Mouse (Mus musculus): ENCODE results near the gene Lrrc73. TPM values are rescaled to one million over a fixed set of nuclear protein-coding genes. Genes with fewer than 3 reads are reported as not detected.

Gene Lrrc73
- 0.12 TPM in 1 of 2 replicates, not detected in the other for polyA plus RNA-seq (2015; fragmentation: Nextera tagmentation; extraction: Ambion mirVana)

DNA sequence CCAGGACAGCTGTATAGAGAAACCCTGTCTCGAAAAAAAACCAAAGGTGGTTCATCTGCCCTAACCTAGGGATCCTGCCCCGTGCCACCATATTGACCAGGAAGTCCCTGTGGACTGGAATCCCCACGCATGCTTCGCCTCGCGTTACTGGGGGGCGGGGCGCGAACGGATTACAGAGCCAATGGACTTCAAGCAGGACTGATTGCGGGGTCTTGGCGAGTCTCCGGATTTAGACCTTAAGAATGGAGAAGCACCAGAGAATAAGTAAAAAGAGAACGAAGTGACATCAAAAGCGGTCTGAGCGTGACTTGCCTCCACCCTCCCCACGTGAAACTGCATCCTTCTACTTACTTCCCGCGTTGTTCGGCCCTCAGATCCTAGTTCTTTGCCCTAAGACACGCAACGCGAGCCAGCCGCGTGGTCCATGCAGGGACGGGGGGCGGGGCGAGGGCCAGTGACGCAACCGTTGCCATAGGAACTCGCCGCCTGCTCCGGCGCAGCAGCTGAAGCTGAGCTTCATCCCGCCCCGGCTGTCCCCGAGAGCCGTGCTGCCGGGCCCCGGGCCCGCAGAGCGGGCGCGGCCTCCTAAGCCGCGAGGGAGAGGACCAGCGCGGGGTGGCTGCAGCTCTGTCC lies at the start of gene Lrrc73:
Lrrc73 (plus strand) TSS at position 80 of the 633 bp plus-strand sequence.
- 2% methylated on average over 36 of the region's 48 CpGs for WGBS (ENCODE audit: insufficient replicate concordance)
- peaks cover 37% of the 10 kb centered on the region for H3K36me3 ChIP-seq (replicated peaks; ENCODE audit: insufficient read depth, low read length)

DNA sequence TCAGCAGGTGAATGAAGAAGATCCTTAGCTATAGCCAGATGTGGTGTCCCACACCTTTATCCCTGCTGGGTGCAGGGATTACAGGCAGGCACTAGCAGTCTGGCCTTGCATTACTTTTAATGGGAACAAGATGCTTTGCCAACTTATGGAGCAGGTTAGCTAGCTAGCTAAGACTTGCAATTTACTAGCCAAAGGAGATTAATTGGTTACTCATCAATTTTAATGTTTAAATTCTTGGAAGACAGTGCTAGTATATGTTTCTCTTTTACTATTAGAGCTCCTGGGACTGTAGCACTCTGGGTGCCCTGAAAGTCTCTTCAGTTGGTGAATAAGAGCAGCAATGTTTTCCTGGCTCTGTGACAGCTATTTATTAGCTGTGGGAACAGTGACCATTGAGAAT lies 46.7 kb upstream of the Lrrc73 start:
- TF ChIP-seq EP300 (IDR thresholded peaks at IDR 0.05; ENCODE audit: low read depth), result no peak
- TF ChIP-seq CTCF (IDR thresholded peaks at IDR 0.05; ENCODE audit: low read depth), result no peak
- H3K4me1 ChIP-seq (ENCODE audit: insufficient read depth), result peaks cover 15% of the 10 kb centered on the region
- H3K9me3 ChIP-seq (ENCODE audit: low read length), result no peaks in the 10 kb centered on the region
- ATAC-seq (no peak), DNase-seq (no peak)
- H3K36me3 ChIP-seq (replicated peaks; ENCODE audit: insufficient read depth, low read length), result peaks cover 53% of the 10 kb centered on the region
- H3K9ac ChIP-seq (replicated peaks), result no peak overlapping the region; the same call in 1 of the 2 replicates
- H3K4me3 ChIP-seq (ENCODE audit: low read depth, low read length), result 0 out of 2 replicates have a peak overlapping the region, but pooled peaks have one; percentile 1
- peak overlapping the region; percentile 32; the same call in 1 of the 2 replicates for H3K4me2 ChIP-seq (ENCODE audit: low read depth, low read length)
- H3K27ac ChIP-seq (ENCODE audit: low read depth), result no peak overlapping the region
- no peaks in the 10 kb centered on the region for H3K27me3 ChIP-seq (ENCODE audit: insufficient read depth, low read length)

More for the DNA sequence above, at the start of gene Lrrc73:
- H3K4me1 ChIP-seq (ENCODE audit: insufficient read depth), result peaks cover 20% of the 10 kb centered on the region
- no peaks in the 10 kb centered on the region for H3K9me3 ChIP-seq (ENCODE audit: low read length)
- ATAC-seq, result peak; percentile 80
- peak; percentile 91 for DNase-seq
- H3K4me2 ChIP-seq (ENCODE audit: low read depth, low read length), result peak within 1 kb of the TSS; percentile 99
- H3K4me3 ChIP-seq (ENCODE audit: low read depth, low read length), result peak within 1 kb of the TSS; percentile 68
- no peak within 1 kb of the TSS for H3K27ac ChIP-seq (ENCODE audit: low read depth)
- peak within 1 kb of the TSS; percentile 48 for H3K9ac ChIP-seq (replicated peaks)
- H3K27me3 ChIP-seq (ENCODE audit: insufficient read depth, low read length), result peaks cover 23% of the 10 kb centered on the region
- TF ChIP-seq EP300 (IDR thresholded peaks at IDR 0.05; ENCODE audit: low read depth) (no peak), CTCF (IDR thresholded peaks at IDR 0.05; ENCODE audit: low read depth) (no peak)

DNA sequence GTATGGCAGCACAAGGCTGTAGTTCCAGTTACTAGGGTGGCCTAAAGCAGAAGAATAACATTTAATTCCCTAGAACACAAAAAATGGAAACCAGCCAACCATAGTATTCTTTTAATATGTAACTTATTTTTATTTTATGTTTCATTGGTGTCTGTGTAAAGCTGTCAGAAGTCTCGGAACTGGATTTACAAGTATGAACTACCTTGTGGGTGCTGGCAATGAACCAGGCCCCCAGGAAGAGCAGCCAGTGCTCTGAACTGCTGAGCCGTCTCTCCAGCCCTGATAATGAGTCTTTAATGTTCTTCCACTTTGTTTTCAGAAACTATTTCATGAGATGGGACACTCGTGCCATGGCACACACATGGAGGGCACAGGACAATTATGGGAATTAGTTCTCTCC lies 42.8 kb upstream of the Lrrc73 start:
- no peak overlapping the region for H3K4me2 ChIP-seq (ENCODE audit: low read depth, low read length)
- no peaks in the 10 kb centered on the region for H3K27me3 ChIP-seq (ENCODE audit: insufficient read depth, low read length)
- peaks cover 81% of the 10 kb centered on the region for H3K36me3 ChIP-seq (replicated peaks; ENCODE audit: insufficient read depth, low read length)
- no peaks in the 10 kb centered on the region for H3K4me1 ChIP-seq (ENCODE audit: insufficient read depth)
- H3K4me3 ChIP-seq (ENCODE audit: low read depth, low read length), result no peak overlapping the region
- no peak for ATAC-seq
- TF ChIP-seq EP300 (IDR thresholded peaks at IDR 0.05; ENCODE audit: low read depth) (no peak), CTCF (IDR thresholded peaks at IDR 0.05; ENCODE audit: low read depth) (no peak)
- DNase-seq, result no peak
- 85% methylated on average over 3 of the region's 3 CpGs for WGBS (ENCODE audit: insufficient replicate concordance)
- no peak overlapping the region for H3K9ac ChIP-seq (replicated peaks)
- no peaks in the 10 kb centered on the region for H3K9me3 ChIP-seq (ENCODE audit: low read length)
- H3K27ac ChIP-seq (ENCODE audit: low read depth), result no peak overlapping the region

DNA sequence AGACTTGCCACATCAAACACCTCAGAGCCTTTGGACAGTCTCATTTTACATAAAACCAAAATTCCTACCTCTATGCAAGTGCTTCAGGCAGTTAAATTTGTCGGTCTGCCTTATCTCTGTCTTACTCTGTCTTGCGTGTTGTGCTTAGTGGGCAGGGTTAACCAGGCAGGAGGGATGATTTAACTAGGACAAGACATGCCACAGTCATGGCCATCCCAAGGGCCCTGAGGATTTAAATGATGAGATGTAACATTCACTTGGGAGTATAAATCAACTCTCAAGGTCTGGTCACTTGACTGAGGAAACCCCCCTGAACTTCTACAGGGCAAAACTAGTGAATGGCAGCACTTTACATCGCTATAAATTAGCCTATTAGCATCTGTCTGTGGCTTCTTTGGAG lies 31.7 kb upstream of the Lrrc73 start:
- no peaks in the 10 kb centered on the region for H3K27me3 ChIP-seq (ENCODE audit: insufficient read depth, low read length)
- no peak for ATAC-seq
- no peaks in the 10 kb centered on the region for H3K9me3 ChIP-seq (ENCODE audit: low read length)
- no peak overlapping the region for H3K27ac ChIP-seq (ENCODE audit: low read depth)
- no peaks in the 10 kb centered on the region for H3K4me1 ChIP-seq (ENCODE audit: insufficient read depth)
- peaks cover 82% of the 10 kb centered on the region for H3K36me3 ChIP-seq (replicated peaks; ENCODE audit: insufficient read depth, low read length)
- H3K9ac ChIP-seq (replicated peaks), result no peak overlapping the region
- WGBS (ENCODE audit: insufficient replicate concordance), result 74% methylated on average over 3 of the region's 3 CpGs
- H3K4me2 ChIP-seq (ENCODE audit: low read depth, low read length), result no peak overlapping the region
- no peak overlapping the region for H3K4me3 ChIP-seq (ENCODE audit: low read depth, low read length)
- no peak for DNase-seq
- no peak for TF ChIP-seq CTCF (IDR thresholded peaks at IDR 0.05; ENCODE audit: low read depth)
- TF ChIP-seq EP300 (IDR thresholded peaks at IDR 0.05; ENCODE audit: low read depth), result no peak

DNA sequence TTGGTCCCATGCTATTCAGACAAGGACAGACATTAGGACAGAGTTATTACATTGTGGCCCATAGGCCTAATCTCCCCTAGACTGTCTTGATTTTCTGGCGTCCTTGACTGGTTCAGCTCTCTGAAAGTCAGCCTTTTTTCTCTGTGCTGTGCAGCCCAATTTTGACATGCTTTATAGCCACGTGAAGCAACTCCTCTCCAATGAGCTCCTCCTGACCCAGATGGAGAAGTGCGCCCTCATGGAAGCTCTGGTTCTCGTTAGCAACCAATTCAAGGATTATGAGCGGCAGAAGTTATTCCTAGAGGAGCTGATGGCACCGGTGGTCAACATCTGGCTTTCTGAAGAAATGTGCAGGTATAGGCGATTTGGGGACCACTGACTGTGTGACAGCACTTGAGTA lies 25.8 kb upstream of the Lrrc73 start:
- Histone ChIP-seq H3K27me3 (ENCODE audit: insufficient read depth, low read length) (no peaks in the 10 kb centered on the region), H3K36me3 (replicated peaks; ENCODE audit: insufficient read depth, low read length) (peaks cover 81% of the 10 kb centered on the region), H3K4me2 (ENCODE audit: low read depth, low read length) (no peak overlapping the region), H3K27ac (ENCODE audit: low read depth) (no peak overlapping the region), H3K4me1 (ENCODE audit: insufficient read depth) (no peaks in the 10 kb centered on the region), H3K9me3 (ENCODE audit: low read length) (no peaks in the 10 kb centered on the region), H3K4me3 (ENCODE audit: low read depth, low read length) (no peak overlapping the region), H3K9ac (replicated peaks) (no peak overlapping the region)
- TF ChIP-seq EP300 (IDR thresholded peaks at IDR 0.05; ENCODE audit: low read depth), result no peak
- TF ChIP-seq CTCF (IDR thresholded peaks at IDR 0.05; ENCODE audit: low read depth), result no peak
- DNase-seq (no peak), ATAC-seq (no peak)
- 82% methylated on average over 7 of the region's 7 CpGs for WGBS (ENCODE audit: insufficient replicate concordance)

DNA sequence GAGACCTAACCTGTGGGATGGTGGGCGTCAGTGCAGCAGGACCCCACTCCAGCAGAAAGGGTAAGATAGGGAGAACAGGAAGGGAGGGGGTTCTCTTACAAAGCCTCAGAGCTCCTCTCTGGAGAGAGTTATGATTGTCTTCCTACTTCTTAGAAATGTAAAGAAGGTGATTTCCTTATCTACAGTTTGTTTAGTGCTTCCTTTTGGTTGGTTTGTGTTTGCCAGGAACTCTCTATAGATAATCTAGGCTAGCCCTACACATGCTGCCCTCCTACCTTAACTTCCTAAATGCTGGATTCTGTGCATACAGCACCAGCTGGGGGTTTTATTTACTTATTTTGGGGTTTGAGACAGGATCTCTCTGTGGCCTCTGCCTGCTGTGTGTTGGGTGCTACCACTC lies 17.3 kb upstream of the Lrrc73 start:
- no peak for ATAC-seq
- Histone ChIP-seq H3K4me2 (ENCODE audit: low read depth, low read length) (no peak overlapping the region), H3K27me3 (ENCODE audit: insufficient read depth, low read length) (no peaks in the 10 kb centered on the region), H3K9me3 (ENCODE audit: low read length) (no peaks in the 10 kb centered on the region), H3K4me1 (ENCODE audit: insufficient read depth) (no peaks in the 10 kb centered on the region), H3K27ac (ENCODE audit: low read depth) (no peak overlapping the region), H3K9ac (replicated peaks) (no peak overlapping the region), H3K4me3 (ENCODE audit: low read depth, low read length) (no peak overlapping the region), H3K36me3 (replicated peaks; ENCODE audit: insufficient read depth, low read length) (peaks cover 71% of the 10 kb centered on the region)
- TF ChIP-seq EP300 (IDR thresholded peaks at IDR 0.05; ENCODE audit: low read depth) (no peak), CTCF (IDR thresholded peaks at IDR 0.05; ENCODE audit: low read depth) (no peak)
- no peak for DNase-seq
- 75% methylated on average over 1 of the region's 1 CpGs for WGBS (ENCODE audit: insufficient replicate concordance)
